Mouse (Mus musculus): Measurements from ENCODE around the gene Gjc3.
"Not testable (repeated sequence)": the region's sequence is repeated elsewhere in the genome, so short reads cannot be mapped to it uniquely, and the experiment has no call there.

Gene Gjc3

DNA sequence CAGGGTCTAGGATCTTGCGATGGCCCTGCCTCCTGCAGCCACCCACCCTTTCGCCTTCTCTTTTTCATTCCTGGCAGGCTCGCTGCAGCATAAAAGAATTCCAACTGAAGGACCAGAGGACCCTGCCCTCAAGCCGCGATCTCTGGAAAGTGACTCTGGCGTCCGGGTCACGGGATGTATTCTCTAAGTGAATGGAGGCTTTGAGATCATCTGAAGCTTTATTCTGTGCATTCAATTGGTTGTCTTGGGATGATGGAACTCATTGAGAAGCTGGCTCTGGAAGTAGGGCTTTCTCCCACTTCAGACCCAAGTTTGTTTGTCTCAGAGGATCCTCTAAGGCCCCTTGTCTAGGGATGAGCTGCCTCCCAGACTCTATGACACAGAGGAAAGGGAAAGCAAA, at the start of gene Gjc3:
Gene Gjc3, minus strand, starts transcription at position 154 of the 400 bp plus-strand sequence.
- no peak for DNase-seq (ENCODE audit: low read depth, low spot score)

DNA sequence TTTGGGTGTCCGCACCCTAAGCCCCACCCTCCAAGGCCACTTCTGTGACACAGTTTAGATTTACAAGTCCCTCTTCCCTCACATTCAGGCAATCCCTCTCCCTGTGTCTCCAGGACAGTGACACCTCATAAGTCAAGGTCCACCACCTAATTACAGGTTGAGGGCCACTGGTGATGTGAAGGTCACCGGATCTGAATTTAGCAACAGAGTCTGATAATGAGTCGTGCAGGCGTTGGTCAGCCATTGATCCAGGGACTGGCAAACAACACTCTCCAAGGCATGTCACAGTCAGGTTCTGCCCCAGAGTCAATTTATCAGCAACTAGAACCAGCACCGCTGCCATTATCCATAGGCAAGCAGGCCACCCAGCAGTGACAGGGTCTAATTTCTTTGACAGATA, 49.5 kb upstream of the Gjc3 start:
- no peak for DNase-seq (ENCODE audit: low read depth, low spot score)

DNA sequence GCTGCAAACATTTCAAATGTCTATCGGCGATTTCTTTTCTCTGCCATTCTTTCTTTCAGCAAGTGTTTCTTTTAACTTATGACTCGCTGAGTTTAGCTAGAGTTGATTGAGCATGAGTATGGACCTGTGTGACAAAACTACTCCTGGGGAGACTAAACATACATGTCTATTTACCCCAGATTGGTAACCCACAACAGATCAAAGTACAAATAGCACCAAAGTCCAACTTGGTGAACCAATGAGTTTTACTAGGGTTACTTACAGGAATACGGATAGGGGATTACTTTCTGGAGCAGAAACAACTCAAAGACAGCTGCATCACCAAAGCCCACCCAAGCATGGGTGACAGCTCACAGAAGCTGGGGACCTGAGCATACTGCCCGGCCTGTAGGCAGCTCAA, 46.5 kb upstream of the Gjc3 start:
- DNase-seq (ENCODE audit: low read depth, low spot score): no peak

DNA sequence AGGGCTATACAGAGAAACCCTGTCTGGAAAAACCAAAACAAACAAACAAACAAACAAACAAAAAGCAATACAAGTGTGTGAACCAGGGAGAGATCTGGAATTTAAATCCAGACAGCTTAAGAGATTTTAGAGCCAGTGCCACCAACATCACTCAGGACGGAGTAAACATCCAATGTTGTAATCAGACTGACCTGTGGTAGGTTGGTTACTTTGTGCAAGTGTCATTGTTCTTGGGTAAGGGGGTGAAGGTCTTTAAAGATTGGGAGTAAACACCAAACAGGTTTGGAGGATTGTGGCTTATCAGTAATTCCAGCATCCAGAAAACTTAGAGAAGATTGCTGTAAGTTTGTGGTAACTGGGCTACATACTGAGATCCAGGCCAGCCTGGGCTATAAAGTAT, 23.5 kb upstream of the Gjc3 start:
- no peak for DNase-seq (ENCODE audit: low read depth, low spot score)

DNA sequence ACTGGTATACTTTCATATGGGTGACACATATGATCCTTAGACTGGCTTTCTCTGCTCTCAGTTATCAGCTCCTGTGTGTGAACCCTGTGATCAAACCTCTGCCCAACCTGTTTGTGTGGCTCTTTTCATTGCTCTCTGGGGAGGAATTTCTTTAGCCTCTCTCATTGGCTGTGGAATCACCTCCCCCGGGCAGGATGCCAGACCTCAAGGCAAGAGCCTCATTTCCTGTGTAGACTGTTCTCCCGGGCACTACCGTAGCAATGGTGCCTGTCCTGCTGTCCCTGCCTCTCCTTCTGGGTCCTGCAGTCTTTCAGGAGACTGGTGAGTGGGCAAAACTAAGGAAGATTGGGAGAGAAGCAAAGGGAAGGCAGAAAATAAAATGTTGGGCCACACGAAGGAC, 18.4 kb upstream of the Gjc3 start, which contains the start of gene Azgp1:
Gene Azgp1, plus strand, starts transcription at position 221 of the 400 bp plus-strand sequence.
- DNase-seq (ENCODE audit: low read depth, low spot score): no peak

DNA sequence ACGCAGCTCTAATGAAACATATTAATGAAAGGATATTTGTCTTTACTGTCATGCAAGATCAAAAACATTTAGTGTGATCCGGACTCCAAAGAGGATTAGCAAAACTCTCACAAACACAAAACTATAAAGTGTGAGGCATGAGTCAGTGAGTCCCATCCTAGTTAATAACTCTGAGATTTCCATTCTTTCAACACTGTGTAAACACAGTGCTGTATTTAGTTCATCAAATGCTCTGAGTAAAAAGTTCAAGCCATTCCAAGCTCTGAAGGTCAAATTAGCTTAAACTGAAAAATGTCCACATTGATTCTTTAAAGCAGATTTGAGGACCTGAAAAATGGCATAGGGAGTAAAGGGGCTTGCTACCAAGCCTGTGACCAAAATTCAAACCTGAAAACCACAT, 16.2 kb upstream of the Gjc3 start:
- no peak for DNase-seq (ENCODE audit: low read depth, low spot score)

DNA sequence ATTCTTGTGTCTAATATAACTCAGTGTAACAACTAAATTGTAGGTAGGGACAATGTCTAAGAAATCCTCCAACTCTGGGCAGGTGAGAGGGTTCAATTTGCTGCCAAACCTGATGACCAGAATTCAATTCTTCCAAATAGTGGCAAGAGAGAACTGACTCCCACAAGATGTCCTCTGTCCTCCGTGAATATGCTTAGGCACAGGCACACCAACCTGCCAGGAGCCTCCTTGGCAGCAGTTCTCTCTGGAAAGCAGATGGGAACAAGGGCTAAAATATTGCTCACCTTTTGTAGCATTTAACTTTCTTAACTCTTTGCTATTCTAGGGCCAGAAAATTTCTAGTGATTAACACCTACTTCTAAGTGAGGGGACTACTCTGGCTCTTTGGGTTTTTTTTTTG, 14.4 kb upstream of the Gjc3 start:
- DNase-seq (ENCODE audit: low read depth, low spot score): no peak

DNA sequence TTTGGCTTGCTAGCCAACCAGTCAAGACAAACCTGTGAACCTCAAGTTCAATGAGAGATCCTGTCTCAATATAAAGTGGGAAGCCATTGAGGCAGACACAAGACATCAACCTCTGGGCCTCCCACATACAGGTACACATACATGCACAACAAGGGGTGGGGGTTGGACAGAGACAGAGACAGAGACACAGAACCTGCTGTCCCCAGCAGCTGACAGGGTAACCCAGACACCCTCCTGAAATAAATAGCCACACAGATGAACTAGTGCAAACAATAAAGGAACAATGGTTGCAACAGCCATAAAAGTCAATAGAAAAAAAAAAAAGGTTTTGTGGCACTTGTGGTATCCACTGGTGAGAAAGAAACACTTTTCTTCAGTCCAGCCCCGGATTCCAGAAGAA, 12.5 kb upstream of the Gjc3 start:
- no peak for DNase-seq (ENCODE audit: low read depth, low spot score)

DNA sequence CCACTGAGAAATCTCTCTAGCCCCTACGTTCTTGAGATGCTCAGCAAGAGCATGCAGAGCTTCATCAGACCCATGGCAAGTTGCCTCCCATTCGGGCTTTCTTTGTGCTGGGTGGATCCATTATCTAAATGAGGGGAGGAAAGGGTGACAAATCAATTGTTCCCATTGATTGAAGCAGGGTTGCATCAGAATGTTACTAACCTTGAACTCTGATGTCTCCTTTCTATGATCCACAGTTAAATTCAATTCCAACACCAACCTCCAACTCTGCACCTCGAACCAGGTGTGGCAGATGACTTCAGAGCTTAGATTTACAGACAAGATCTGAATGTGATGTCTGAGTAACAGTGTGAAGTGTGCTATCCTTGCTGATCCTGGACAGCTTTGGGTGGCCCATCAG, 11.8 kb upstream of the Gjc3 start:
- DNase-seq (ENCODE audit: low read depth, low spot score): no peak

DNA sequence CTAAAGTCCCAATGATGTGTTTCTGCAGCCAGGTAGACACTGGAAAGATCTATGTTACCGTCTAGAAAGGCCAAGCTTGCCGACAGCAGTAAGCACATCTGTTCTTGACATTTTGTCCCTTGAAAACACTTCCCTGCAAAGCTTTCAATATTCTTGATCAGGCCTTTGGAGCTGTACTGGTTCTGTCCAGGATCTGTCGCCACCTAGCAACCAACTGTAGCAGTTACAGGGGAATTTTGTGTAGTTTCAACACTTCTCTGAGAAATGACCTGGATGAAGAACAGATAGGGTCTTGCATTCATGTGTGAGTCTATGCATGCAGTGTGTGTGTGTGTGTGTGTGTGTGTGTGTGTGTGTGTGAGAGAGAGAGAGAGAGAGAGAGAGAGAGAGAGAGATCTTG, 10.8 kb upstream of the Gjc3 start:
- DNase-seq (ENCODE audit: low read depth, low spot score): no peak

DNA sequence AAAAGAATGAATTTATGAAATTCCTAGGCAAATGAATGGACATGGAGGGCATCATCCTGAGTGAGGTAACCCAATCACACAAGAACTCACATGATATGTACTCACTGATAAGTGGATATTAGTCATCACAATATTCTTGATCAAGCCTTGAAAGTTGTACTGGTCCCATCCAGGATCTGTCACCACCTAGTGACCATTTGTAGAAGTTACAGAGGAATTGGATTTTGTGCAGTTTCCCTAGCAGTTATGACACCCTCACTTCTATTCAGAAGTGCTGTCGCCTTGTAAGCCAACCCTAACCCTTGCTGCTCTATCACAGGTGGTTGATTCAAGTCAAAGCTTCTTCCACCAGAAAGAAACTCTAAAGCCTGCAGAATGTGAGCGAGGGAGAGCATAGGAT, 10.3 kb upstream of the Gjc3 start:
- no peak for DNase-seq (ENCODE audit: low read depth, low spot score)

DNA sequence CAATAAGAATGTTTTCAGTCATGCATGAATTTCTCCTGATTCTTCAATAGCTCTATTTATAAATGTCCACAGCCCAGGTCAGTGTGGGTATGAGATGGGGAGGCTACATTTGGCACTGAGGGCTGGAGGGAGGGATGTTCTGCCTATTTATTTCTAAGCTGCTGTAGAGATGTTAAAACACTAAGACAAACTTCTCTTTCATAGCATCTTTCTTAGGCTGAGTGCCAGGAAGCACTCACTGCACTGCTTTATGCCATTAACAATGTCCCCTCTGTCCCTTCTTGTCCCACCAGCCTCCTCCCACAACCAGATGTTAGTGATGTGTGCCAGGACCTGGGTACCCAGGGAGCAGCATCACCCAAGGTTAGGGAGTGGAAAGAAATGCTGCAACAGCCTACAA, 3.6 kb upstream of the Gjc3 start:
- DNase-seq (ENCODE audit: low read depth, low spot score): no peak

DNA sequence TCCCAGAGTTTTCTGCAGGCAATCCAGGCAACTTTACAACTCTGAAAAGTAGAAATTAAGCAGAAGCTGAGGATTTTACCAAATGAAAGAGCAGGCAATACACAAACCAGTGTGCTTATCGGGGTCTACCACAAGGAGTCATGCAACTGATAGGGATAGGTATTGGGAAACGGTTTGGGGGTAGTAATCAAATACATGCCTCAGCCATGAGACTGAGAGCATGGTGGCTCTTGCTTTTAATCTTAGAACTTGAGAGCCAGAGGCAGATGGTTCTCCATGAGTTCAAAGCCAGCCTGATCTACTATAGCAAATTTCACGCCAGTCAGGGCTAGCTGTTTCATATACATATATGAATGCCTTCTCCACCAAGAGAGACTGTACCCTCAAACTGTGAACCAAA, 6.5 kb downstream of the Gjc3 start:
- DNase-seq (ENCODE audit: low read depth, low spot score): no peak

DNA sequence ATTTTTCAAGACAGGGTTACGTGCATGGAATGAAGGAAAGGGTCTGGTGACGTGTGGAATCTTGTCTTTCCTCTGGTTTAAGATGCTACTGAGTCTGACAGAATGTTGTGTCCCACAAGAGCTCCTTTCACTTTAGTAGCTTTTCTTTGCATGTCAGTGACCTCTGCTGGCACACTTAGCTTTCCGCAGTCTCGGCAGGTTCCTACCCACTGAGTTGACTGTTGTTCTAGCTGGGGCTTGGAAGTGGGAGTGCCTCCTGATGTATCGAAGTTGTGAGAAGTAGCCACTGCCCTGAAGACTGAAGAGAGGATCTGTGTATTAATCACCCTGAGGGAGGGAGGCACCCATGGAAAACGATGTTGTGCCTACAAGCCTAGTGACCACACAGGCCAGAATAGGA, 11.7 kb downstream of the Gjc3 start:
- no peak for DNase-seq (ENCODE audit: low read depth, low spot score)

DNA sequence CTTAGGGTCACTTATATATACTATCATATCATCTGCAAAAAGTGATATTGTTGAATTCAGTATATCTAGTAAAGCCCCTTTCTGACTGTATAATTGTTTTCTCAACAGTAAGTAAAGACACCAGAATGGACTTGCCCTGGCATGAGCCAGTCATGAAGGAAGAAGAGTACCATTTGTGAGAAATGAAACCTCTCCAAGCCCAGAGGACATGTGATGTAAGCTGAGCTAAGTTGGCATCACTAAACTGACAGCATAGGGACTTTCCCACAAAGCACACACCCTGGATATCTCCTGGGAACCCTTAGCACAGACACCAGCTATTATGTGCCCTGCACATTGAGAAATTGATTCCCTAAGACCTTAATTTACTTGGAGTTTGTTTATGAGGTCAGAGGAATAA, 15.6 kb downstream of the Gjc3 start:
- DNase-seq (ENCODE audit: low read depth, low spot score): no peak

DNA sequence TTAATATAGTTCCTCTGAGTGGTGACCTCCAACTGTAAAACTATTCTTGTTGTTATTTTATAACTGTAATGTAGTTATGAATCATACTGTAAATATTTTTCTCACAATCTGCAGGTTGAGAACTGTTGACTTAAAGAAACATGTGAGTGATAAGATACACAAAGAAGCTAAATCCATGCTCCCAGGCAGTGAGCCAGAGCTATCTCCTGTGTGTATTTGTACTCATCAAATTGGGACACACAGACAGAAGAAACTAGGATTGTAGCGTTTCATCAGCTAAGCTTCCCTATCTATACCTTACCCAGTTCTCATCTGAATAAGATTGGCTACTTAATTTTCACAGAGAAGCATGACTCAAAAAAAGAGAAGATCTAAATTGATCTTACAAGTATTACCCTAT, 19.8 kb downstream of the Gjc3 start:
- no peak for DNase-seq (ENCODE audit: low read depth, low spot score)

DNA sequence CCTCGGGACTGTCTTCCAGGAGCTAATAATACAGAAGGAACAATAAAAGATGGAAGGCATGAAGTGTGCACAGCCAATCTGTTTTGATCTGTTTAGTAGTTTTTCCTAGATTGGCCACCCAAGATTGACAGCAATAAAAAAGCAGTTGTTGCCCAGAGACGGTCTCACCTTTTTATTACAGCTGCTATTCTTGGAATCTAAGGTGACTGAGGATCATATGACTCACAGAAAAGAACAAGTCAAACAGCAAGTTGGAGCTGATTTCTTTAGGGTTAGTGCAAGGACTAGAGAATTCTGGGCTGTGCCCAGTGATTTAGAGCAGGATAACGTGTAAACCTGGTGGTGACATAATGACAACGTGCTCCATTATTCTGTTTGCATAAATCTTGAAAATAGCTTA, 21.9 kb downstream of the Gjc3 start:
- DNase-seq (ENCODE audit: low read depth, low spot score): no peak

DNA sequence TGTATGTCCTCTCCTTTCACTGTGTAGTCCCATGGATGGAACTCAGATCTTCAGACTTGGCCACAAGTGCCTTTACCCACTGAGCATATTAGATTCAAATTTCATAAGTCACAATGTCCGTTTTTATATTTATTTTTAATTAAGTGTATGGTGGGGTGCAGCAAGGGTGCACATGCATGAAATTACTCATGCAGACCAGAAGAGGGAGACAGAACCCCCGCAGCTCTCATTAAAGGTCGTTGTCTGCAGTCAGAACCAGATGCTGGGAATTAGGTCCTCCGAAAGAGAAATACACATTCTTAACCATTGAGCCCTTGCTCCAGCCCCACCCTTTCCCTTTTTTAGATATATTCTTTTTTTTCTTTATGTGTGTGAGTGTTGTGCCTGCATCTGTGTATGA, 25.7 kb downstream of the Gjc3 start:
- no peak for DNase-seq (ENCODE audit: low read depth, low spot score)

DNA sequence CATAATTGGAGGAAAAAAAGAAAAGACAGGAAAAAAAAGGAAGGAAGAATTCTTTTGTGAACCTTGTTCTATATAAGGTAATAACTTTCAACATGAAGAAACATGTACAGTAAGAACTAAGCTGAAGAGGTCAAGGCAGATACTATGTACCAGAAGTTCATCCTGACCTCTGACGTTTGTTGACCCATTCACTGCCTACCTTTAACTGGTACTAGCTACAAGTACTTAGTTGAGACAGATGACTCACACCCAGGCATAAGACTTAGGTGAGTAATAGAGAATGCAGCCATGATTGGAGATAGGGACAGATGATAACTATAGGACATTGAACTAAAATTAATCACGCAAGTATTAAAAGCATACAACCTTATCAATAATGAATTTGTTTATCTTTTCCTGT, 26.4 kb downstream of the Gjc3 start:
- DNase-seq (ENCODE audit: low read depth, low spot score): no peak

DNA sequence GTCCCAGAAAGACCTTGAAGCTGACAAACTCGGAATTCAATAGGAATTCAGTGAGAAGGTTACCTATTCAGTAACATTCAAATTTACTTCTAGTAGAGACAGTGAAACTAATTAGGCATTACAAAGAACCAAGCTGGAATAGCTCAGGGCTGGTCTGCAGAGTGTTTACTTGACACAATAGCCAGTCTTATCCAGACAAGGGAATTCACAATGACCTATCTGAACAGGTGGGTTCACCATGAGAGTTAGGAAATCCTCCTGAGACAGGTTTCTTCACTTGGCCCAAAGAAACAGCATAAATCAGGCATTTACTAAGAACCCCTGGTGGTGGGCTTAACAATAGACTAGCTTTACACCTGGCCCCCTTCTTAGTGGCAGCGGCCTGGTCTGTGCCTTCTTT, 29.0 kb downstream of the Gjc3 start:
- DNase-seq (ENCODE audit: low read depth, low spot score): not testable (repeated sequence)

DNA sequence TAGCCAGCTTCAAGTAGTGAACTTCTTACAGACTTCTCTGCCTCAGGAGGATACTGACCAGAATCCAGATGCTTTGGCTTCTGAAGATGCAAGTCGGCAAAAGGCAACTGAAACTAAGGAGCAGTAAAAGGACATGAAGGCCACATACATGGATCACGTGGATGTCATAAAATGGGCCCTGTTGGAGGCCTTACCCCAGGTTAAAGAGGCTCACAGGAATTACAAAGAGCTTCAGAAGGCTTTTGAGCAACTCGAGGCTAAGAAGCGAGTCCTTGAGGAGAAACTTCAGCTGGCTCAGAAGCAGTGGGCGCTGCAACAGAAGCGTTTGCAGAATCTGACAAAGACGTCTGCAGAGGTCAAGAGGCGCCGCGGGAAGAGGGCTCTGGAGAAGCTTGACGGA, 34.5 kb downstream of the Gjc3 start:
- DNase-seq (ENCODE audit: low read depth, low spot score): no peak

DNA sequence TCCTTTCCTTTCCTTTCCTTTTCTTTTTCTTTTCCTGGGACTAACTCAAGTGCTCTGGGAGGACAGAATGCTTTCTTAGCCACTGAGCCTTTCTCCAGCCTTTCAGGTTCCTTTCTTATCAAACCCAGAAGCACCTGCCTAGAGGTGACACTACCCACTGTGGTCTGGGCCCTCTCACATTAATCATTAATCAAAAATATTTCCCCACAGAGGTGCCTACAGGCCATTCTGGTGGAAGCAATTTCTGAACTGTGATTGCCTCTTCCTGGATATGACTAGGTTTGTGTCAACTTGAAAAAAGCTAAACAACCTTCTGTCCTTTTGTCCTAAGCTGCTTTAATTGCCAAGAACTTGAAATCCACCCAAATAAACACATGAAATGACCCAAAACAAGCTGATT, 40.7 kb downstream of the Gjc3 start:
- DNase-seq (ENCODE audit: low read depth, low spot score): no peak

DNA sequence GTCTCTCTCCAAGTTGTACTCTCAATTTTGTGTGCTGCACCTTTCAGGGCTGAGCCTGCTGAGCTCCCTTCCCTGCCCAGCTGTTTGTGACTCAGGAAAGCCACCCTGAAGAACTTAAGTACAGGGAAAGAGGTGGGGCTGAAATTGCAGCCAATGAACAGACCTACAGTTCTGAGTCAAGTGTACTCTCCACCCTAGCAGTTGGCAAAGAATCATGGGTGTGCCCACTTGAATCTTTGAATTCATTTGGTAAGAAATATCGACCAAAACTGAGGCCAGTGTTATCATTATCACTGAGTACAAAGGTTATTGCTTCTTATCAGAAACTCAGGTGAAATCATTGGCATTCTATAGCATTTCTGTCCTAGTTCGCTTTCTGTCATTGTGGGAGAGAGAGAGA, 41.4 kb downstream of the Gjc3 start, which contains the start of gene Cyp3a13:
Gene Cyp3a13, minus strand, starts transcription at position 88 of the 400 bp plus-strand sequence.
- no peak for DNase-seq (ENCODE audit: low read depth, low spot score)

DNA sequence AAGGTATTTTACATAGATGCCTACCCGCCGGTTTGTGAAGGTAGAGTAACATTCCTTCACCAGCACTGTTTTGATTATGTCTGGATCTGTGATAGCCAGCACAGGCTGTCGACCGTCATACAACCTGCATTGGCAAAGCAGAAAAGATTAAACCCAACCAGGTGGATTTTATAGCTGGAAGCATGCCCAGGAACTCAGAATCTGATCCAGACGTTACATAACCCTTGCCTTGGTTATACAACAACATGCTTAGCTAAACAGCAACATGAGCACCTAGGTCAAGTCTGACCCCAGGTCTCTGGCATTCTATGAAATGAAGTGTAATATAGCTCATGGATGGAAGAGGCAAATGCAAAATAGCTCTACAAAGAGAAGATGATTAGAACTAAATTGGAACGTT, 47.3 kb downstream of the Gjc3 start:
- no peak for DNase-seq (ENCODE audit: low read depth, low spot score)

DNA sequence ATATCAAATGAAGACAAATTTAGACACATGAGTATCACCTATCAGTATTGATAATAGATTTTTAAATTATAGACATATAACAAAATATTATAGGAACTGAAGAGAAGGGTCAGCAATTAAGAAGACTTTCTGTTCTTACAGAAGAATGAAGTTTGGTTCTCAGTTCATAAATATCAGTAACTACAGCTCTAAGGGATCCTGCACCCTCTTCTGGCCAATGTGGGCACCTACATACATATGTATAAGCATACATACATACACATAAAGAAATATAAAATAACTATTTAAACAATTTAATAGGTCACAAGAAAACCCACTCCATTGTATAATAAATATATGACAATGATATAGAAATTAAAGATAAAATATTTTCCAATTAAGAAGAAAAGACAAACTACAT, 48.4 kb downstream of the Gjc3 start:
- no peak for DNase-seq (ENCODE audit: low read depth, low spot score)

Data from c-Kit-negative CD71-positive TER-119-positive erythroid progenitor cells, embryonic 14.5 days (primary cell).